Mouse (Mus musculus) hindbrain, embryonic 13.5 days (tissue): ENCODE results near the gene Tnfsf10. TPM values are rescaled to one million over a fixed set of nuclear protein-coding genes. Genes with fewer than 3 reads are reported as not detected.

Source experiments
- polyA plus RNA-seq: library from polyadenylated mRNA; unstranded; fragments of >200 nt; fragmentation: Nextera tagmentation; extraction: Ambion mirVana; gene quantifications from 2 replicates; pipeline ENCODE4 v1.2.1, GENCODE M21; 2015

Tnfsf10 gene
- polyA plus RNA-seq, 1 experiment from 2014 or later = 0.23 TPM

Other genes with a start within 250 kb of the Tnfsf10 start
- 14.7 and 16.2 TPM in 2 replicates for gene Ect2, start 163.2 kb upstream of the Tnfsf10 start, polyA plus RNA-seq
- gene Nceh1, start 134.1 kb upstream of the Tnfsf10 start, polyA plus RNA-seq = 6.4 and 6.9 TPM in 2 replicates
- 0.25 and 0.29 TPM in 2 replicates for gene Ghsr, start 54.3 kb downstream of the Tnfsf10 start, polyA plus RNA-seq